Mouse (Mus musculus): ENCODE data around the gene Syf2.
A peak's percentile ranks its signal among the peaks of the same experiment; 100 is the strongest.

The Syf2 gene

GRCm38 (mm10) chr4:134978930-134979329 lies 48.2 kb downstream of the Syf2 start:
- no peak for DNase-seq

- no peak for DNase-seq
Measured at GRCm38 (mm10) chr4:134981959-134982431, 51.3 kb downstream of the Syf2 start.

GRCm38 (mm10) chr4:134983136-134983535 lies 52.4 kb downstream of the Syf2 start:
- DNase-seq = no peak

DNA sequence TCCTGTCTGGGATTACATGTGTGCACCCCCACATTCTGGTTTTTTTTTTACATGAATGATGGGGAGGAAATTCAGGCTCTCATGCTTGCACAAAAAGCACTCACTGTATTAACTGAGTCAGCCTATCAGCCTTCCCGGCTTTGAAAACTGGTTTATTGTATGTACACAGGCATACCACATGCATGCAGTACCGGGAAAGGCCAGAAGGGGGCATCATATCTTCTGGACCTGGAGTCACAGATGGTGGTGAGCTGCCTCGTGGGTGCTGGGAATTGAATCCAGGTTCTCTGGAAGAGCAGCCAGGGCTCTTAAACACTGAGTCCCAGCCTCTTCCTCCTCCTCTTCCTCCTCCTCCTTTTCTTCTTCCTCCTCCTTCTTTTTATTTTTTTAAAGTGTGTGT lies 53.9 kb downstream of the Syf2 start:
- DNase-seq = no peak

DNA sequence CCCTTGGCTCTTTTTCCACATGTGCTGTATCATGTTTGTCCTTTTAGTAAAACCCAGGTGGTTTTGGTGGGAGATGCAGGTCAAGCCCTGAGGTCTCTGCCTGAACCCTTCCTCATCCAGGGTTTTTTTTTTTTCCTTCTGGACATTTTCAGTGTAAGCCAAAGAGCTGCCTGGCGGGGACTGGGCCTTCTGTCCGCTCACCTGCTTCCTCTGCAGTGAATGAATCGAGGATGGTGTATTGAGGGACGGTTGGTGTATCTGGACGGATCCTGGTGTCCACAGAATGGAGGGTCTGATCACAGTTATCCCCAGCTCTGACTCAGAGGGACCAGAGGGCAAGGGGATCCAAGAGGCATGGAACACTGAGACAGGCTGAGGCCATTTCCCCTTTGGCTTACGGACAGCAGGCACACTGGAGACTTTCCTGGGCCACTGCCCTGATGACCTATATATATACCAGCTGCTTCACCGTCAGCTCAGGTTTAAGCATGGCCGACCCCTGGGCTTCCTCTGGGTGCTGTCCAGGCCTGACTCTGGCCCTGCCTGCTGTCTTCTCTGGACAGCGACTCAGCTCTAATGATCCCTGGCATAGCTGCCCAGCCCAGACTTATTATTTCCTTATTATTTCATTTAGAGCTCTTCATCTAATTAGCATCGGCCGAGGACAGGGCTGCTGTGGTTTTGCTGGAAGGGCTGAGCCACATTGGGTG lies 55.1 kb downstream of the Syf2 start:
- peak; percentile 44 to 48 for DNase-seq

DNA sequence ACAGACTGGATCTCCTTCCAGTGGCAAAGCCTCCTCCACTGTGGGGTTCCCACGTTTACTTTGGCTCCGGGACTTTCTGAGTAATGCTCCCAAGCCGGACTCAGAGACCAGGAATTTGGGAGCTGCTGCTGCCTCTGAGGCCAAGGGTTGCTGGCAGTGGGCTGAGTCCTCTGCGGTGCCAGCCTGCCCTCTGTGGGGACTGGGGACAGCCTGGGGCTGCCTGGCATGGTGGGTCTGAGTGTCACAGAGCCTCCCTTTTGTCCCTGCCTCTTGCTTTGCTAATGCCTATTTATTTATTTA lies 55.6 kb downstream of the Syf2 start:
- peak in 1 of 2 experiments; percentile 14 for DNase-seq

DNA sequence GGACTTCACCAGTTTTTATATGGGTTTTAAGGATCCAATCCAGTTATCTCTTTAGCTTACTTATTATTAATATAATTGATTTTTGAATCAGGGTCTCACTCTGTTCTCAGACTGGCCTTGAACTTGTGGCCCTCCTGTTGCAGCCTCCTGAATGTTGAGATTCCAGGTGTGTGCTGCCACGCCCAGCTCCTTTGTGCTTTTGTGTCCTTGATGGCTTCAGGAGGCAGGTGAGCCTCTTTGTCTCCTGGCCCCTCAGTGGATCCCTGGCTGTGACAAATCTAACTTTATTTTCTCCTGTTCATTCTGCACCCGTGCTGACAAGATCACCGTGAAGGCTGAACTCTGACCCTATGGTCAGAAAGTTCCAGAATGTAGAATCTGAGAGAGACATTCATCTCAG lies 56.3 kb downstream of the Syf2 start:
- DNase-seq = no peak
